Mouse (Mus musculus): Measurements from ENCODE around the gene Gad1.

Gene Gad1

GRCm38 (mm10) chr2:70565651-70566602, 13.1 kb downstream of the Gad1 start:
- DNase-seq, result no peak

GRCm38 (mm10) chr2:70566603-70566981, 13.7 kb downstream of the Gad1 start:
- no peak for DNase-seq

- DNase-seq, result peak; percentile 20
These were observed 14.3 kb downstream of the Gad1 start for GRCm38 (mm10) chr2:70567071-70567681.

- no peak for DNase-seq
These were observed 14.8 kb downstream of the Gad1 start for GRCm38 (mm10) chr2:70567682-70568077.

GRCm38 (mm10) chr2:70568198-70568941, 15.5 kb downstream of the Gad1 start:
- DNase-seq, result no peak

GRCm38 (mm10) chr2:70571698-70572097, 18.8 kb downstream of the Gad1 start:
- DNase-seq, result no peak

- DNase-seq, result no peak
These were observed 19.4 kb downstream of the Gad1 start for GRCm38 (mm10) chr2:70572251-70572650.

GRCm38 (mm10) chr2:70573544-70574210, 20.8 kb downstream of the Gad1 start:
- no peak for DNase-seq

- no peak for DNase-seq
These were observed 35.3 kb downstream of the Gad1 start for GRCm38 (mm10) chr2:70588200-70588599.

- DNase-seq, result no peak
These were observed 39.6 kb downstream of the Gad1 start for GRCm38 (mm10) chr2:70592432-70592831.

GRCm38 (mm10) chr2:70593670-70594069, 40.8 kb downstream of the Gad1 start:
- no peak for DNase-seq

GRCm38 (mm10) chr2:70595896-70596295, 43.0 kb downstream of the Gad1 start:
- no peak for DNase-seq

GRCm38 (mm10) chr2:70609769-70610168, 56.9 kb downstream of the Gad1 start:
- DNase-seq, result no peak

- DNase-seq, result no peak
These were observed 62.0 kb downstream of the Gad1 start for GRCm38 (mm10) chr2:70614745-70615351.

- no peak for DNase-seq
These were observed 63.2 kb downstream of the Gad1 start for GRCm38 (mm10) chr2:70616076-70616475.

- DNase-seq, result no peak
These were observed 63.7 kb downstream of the Gad1 start for GRCm38 (mm10) chr2:70616617-70617016.

- DNase-seq, result peak; percentile 9
These were observed 66.5 kb downstream of the Gad1 start for GRCm38 (mm10) chr2:70619232-70619835.

GRCm38 (mm10) chr2:70620225-70620624, 67.4 kb downstream of the Gad1 start:
- peak; percentile 54 for DNase-seq

GRCm38 (mm10) chr2:70622244-70622643, 69.4 kb downstream of the Gad1 start:
- no peak for DNase-seq

GRCm38 (mm10) chr2:70625761-70626160, 72.9 kb downstream of the Gad1 start:
- no peak for DNase-seq

GRCm38 (mm10) chr2:70628397-70628796, 75.5 kb downstream of the Gad1 start:
- DNase-seq, result peak; percentile 15

- peak; percentile 10 for DNase-seq
These were observed 76.5 kb downstream of the Gad1 start for GRCm38 (mm10) chr2:70629339-70629761.
